Mouse (Mus musculus): ENCODE results near the gene Olfr435. TPM values are rescaled to one million over a fixed set of nuclear protein-coding genes. Genes with fewer than 3 reads are reported as not detected.
A peak's percentile ranks its signal among the peaks of the same experiment; 100 is the strongest.
"Not testable (repeated sequence)": the region's sequence is repeated elsewhere in the genome, so short reads cannot be mapped to it uniquely, and the experiment has no call there.

The Olfr435 gene
- not detected in 2 replicates for total RNA-seq (2017)

GRCm38 (mm10) chr6:43196781-43197180 lies at the start of gene Olfr435:
TSS of gene Olfr435 (plus strand) at chr6:43197146.
- ATAC-seq (replicated peaks; ENCODE audit: low read depth, poor library complexity, severe bottlenecking), result no peak

- ATAC-seq (replicated peaks; ENCODE audit: low read depth, poor library complexity, severe bottlenecking), result no peak
Measured at GRCm38 (mm10) chr6:43159502-43159901, 37.4 kb upstream of the Olfr435 start.

GRCm38 (mm10) chr6:43162982-43163381 lies 34.0 kb upstream of the Olfr435 start, which contains the start of gene Olfr437:
TSS of gene Olfr437 (plus strand) at chr6:43163282.
- no peak for ATAC-seq (replicated peaks; ENCODE audit: low read depth, poor library complexity, severe bottlenecking)

GRCm38 (mm10) chr6:43167246-43167645 lies 29.7 kb upstream of the Olfr435 start:
- no peak for ATAC-seq (replicated peaks; ENCODE audit: low read depth, poor library complexity, severe bottlenecking)

- ATAC-seq (replicated peaks; ENCODE audit: low read depth, poor library complexity, severe bottlenecking), result no peak
Measured at GRCm38 (mm10) chr6:43171840-43172239, 25.1 kb upstream of the Olfr435 start, which contains the start of gene Olfr13. TSS of gene Olfr13 (plus strand) at chr6:43172140.

- ATAC-seq (replicated peaks; ENCODE audit: low read depth, poor library complexity, severe bottlenecking), result no peak
Measured at GRCm38 (mm10) chr6:43178129-43178528, 18.8 kb upstream of the Olfr435 start.

GRCm38 (mm10) chr6:43178584-43179501 lies 18.1 kb upstream of the Olfr435 start:
- no peak for ATAC-seq (replicated peaks; ENCODE audit: low read depth, poor library complexity, severe bottlenecking)

- no peak for ATAC-seq (replicated peaks; ENCODE audit: low read depth, poor library complexity, severe bottlenecking)
Measured at GRCm38 (mm10) chr6:43190986-43191385, 6.0 kb upstream of the Olfr435 start.

GRCm38 (mm10) chr6:43198094-43198493 lies 1.1 kb downstream of the Olfr435 start:
- no peak for ATAC-seq (replicated peaks; ENCODE audit: low read depth, poor library complexity, severe bottlenecking)

GRCm38 (mm10) chr6:43202786-43203185 lies 5.8 kb downstream of the Olfr435 start:
- ATAC-seq (replicated peaks; ENCODE audit: low read depth, poor library complexity, severe bottlenecking), result no peak

GRCm38 (mm10) chr6:43205355-43205754 lies 8.4 kb downstream of the Olfr435 start:
- no peak for ATAC-seq (replicated peaks; ENCODE audit: low read depth, poor library complexity, severe bottlenecking)

GRCm38 (mm10) chr6:43212873-43213272 lies 15.9 kb downstream of the Olfr435 start, which contains the start of gene Olfr434:
TSS of gene Olfr434 (plus strand) at chr6:43213021.
- not testable (repeated sequence) for ATAC-seq (replicated peaks; ENCODE audit: low read depth, poor library complexity, severe bottlenecking)

- ATAC-seq (replicated peaks; ENCODE audit: low read depth, poor library complexity, severe bottlenecking), result not testable (repeated sequence)
Measured at GRCm38 (mm10) chr6:43231255-43231654, 34.3 kb downstream of the Olfr435 start, which contains the start of gene Olfr47. TSS of gene Olfr47 (plus strand) at chr6:43231529.

- ATAC-seq (replicated peaks; ENCODE audit: low read depth, poor library complexity, severe bottlenecking), result peak; percentile 94
Measured at GRCm38 (mm10) chr6:43242061-43242460, 45.1 kb downstream of the Olfr435 start.

GRCm38 (mm10) chr6:43247396-43247795 lies 50.5 kb downstream of the Olfr435 start:
- no peak for ATAC-seq (replicated peaks; ENCODE audit: low read depth, poor library complexity, severe bottlenecking)

- peak; percentile 80 for ATAC-seq (replicated peaks; ENCODE audit: low read depth, poor library complexity, severe bottlenecking)
Measured at GRCm38 (mm10) chr6:43252994-43253393, 56.0 kb downstream of the Olfr435 start.

Other genes with a start within 250 kb of the Olfr435 start
- gene Olfr444, start 248.1 kb upstream of the Olfr435 start, total RNA-seq (2017), result not detected in 2 replicates
- not detected in 2 replicates for gene Olfr441, start 90.8 kb upstream of the Olfr435 start, total RNA-seq (2017)
- not detected in 2 replicates for gene Olfr237-ps1, start 50.6 kb upstream of the Olfr435 start, total RNA-seq (2017)
- not detected in 2 replicates for gene Olfr437, start 33.9 kb upstream of the Olfr435 start, total RNA-seq (2017)
- gene Olfr13, start 25.0 kb upstream of the Olfr435 start, total RNA-seq (2017), result not detected in 2 replicates
- not detected in 2 replicates for gene Olfr434, start 15.9 kb downstream of the Olfr435 start, total RNA-seq (2017)
- gene Olfr47, start 34.4 kb downstream of the Olfr435 start, total RNA-seq (2017), result not detected in 2 replicates
- gene Arhgef5, start 68.4 kb downstream of the Olfr435 start, total RNA-seq (2017), result 6.4 and 7.1 TPM in 2 replicates
- not detected in 2 replicates for gene Nobox, start 112.4 kb downstream of the Olfr435 start, total RNA-seq (2017)

Measured in common myeloid progenitor, adult 5-6 weeks (primary cell).